8 mouse cellular contexts compared by ENCODE assay signal in genomic region chr13:74462318-74462698, GRCm38 (mm10). TPM values are rescaled to one million over a fixed set of nuclear protein-coding genes. Genes with fewer than 3 reads are reported as not detected.
DNase-seq lines count a peak whose midpoint lies in the region; ATAC-seq and TF ChIP-seq lines count a peak whose summit lies in the region.
"Not testable (repeated sequence)": the region's sequence is repeated elsewhere in the genome, so short reads cannot be mapped to it uniquely, and the experiment has no call there.

No protein-coding gene starts in this region.

- DNase-seq in ES-E14 (ENCODE audit: low read depth, low spot score); embryonic facial prominence, embryonic 11.5 days (ENCODE audit: low spot score); forebrain, postnatal 0 days; liver, embryonic 14.5 days (ENCODE audit: low read depth in 3 of 3, low spot score in 3 of 3): not testable (repeated sequence)
- peak; percentile 16 for DNase-seq in kidney, postnatal 10 days

- H3K4me1 ChIP-seq in ES-E14 (ENCODE audit: control insufficient read depth in 2 of 2, insufficient read depth in 2 of 2, low read length in 2 of 2, poor library complexity in 1 of 2); embryonic facial prominence, embryonic 11.5 days (ENCODE audit: control insufficient read depth, insufficient read depth, low read length); forebrain, postnatal 0 days (ENCODE audit: insufficient read depth); hindbrain, embryonic 13.5 days (replicated peaks); liver, embryonic 14.5 days (replicated peaks; ENCODE audit: control insufficient read depth in 2 of 2, insufficient read depth in 2 of 2, low read length in 1 of 2); midbrain, embryonic 13.5 days (replicated peaks); small intestine, adult 2 months (ENCODE audit: control insufficient read depth, insufficient read depth, insufficient read length, low read length): not testable (repeated sequence)

- peak overlapping the region; percentile 62 for H3K27ac ChIP-seq in ES-E14 (ENCODE audit: insufficient read depth, low read depth, low read length, poor library complexity, severe bottlenecking)
- not testable (repeated sequence) for H3K27ac ChIP-seq in embryonic facial prominence, embryonic 11.5 days (replicated peaks; ENCODE audit: low read depth, low read length); forebrain, postnatal 0 days (ENCODE audit: low read depth, low read length); midbrain, embryonic 13.5 days
- H3K27ac ChIP-seq in hindbrain, embryonic 13.5 days = peak overlapping the region; percentile 93
- peak overlapping the region; percentile 82; the same call in 1 of the 2 replicates for H3K27ac ChIP-seq in liver, embryonic 14.5 days
- peak overlapping the region; percentile 19; the same call in 1 of the 2 replicates for H3K27ac ChIP-seq in small intestine, adult 2 months (ENCODE audit: insufficient read depth, low read depth, low read length)

- H3K36me3 ChIP-seq in ES-E14 (ENCODE audit: control insufficient read depth, insufficient read depth, low read length, poor library complexity, severe bottlenecking); embryonic facial prominence, embryonic 11.5 days (replicated peaks; ENCODE audit: control insufficient read depth, insufficient read depth, low read depth, low read length); forebrain, postnatal 0 days (ENCODE audit: insufficient read depth); hindbrain, embryonic 13.5 days; liver, embryonic 14.5 days (replicated peaks; ENCODE audit: control insufficient read depth, insufficient read depth, low read depth); midbrain, embryonic 13.5 days; small intestine, adult 2 months (ENCODE audit: control insufficient read depth, insufficient read depth, low read length): not testable (repeated sequence)

- in situ Hi-C loops in ES-E14 (cut with MboI; ENCODE audit: low sequenced_read_pairs in 2 of 2, unreplicated experiment in 2 of 2) = not testable (repeated sequence)

- H3K4me2 ChIP-seq in embryonic facial prominence, embryonic 11.5 days (ENCODE audit: low read depth, low read length) = peak overlapping the region; percentile 14
- peak overlapping the region; percentile 78 for H3K4me2 ChIP-seq in forebrain, postnatal 0 days (ENCODE audit: low read depth)
- peak overlapping the region; percentile 78 for H3K4me2 ChIP-seq in hindbrain, embryonic 13.5 days
- H3K4me2 ChIP-seq in liver, embryonic 14.5 days (ENCODE audit: low read depth) = peak overlapping the region; percentile 86
- peak overlapping the region; percentile 76 for H3K4me2 ChIP-seq in midbrain, embryonic 13.5 days (replicated peaks)

- TF ChIP-seq CTCF in forebrain, postnatal 0 days (IDR thresholded peaks at IDR 0.05; ENCODE audit: low read depth); liver, embryonic 14.5 days (IDR thresholded peaks at IDR 0.05; ENCODE audit: low read depth); small intestine, adult 2 months (IDR thresholded peaks at IDR 0.05; ENCODE audit: extremely low read depth, insufficient read length, insufficient replicate concordance, low read depth, low read length): not testable (repeated sequence)

- TF ChIP-seq POLR2A in small intestine, adult 2 months (IDR thresholded peaks at IDR 0.05; ENCODE audit: low read depth, low read length) = not testable (repeated sequence)

- H3K4me3 ChIP-seq in ES-E14 (ENCODE audit: insufficient read depth in 1 of 2, low read depth in 1 of 2, low read length in 2 of 2, poor library complexity in 1 of 2, severe bottlenecking in 1 of 2) = peak overlapping the region; percentile 79
- H3K4me3 ChIP-seq in embryonic facial prominence, embryonic 11.5 days (ENCODE audit: low read depth, low read length) = peak overlapping the region; percentile 52
- H3K4me3 ChIP-seq in forebrain, postnatal 0 days (ENCODE audit: low read depth, low read length) = peak overlapping the region; percentile 48
- H3K4me3 ChIP-seq in hindbrain, embryonic 13.5 days = peak overlapping the region; percentile 60
- peak overlapping the region; percentile 67 to 98 for H3K4me3 ChIP-seq in liver, embryonic 14.5 days (ENCODE audit: insufficient read depth in 1 of 2, low read depth in 2 of 2, low read length in 2 of 2)
- H3K4me3 ChIP-seq in midbrain, embryonic 13.5 days (replicated peaks) = peak overlapping the region; percentile 63
- H3K4me3 ChIP-seq in small intestine, adult 2 months (ENCODE audit: low read depth, low read length) = peak overlapping the region; percentile 72

- peak overlapping the region; percentile 83 for H3K9ac ChIP-seq in ES-E14 (ENCODE audit: insufficient read depth, low read depth, low read length, poor library complexity, severe bottlenecking)
- H3K9ac ChIP-seq in embryonic facial prominence, embryonic 11.5 days (replicated peaks; ENCODE audit: low read length) = peak overlapping the region; percentile 76
- peak overlapping the region; percentile 65; the same call in 1 of the 2 replicates for H3K9ac ChIP-seq in forebrain, postnatal 0 days
- peak overlapping the region; percentile 80 for H3K9ac ChIP-seq in hindbrain, embryonic 13.5 days
- H3K9ac ChIP-seq in liver, embryonic 14.5 days (replicated peaks) = peak overlapping the region; percentile 70
- H3K9ac ChIP-seq in midbrain, embryonic 13.5 days (replicated peaks) = peak overlapping the region; percentile 77

- not testable (repeated sequence) for H3K9me3 ChIP-seq in ES-E14 (ENCODE audit: control insufficient read depth, insufficient read depth, low read depth, low read length); embryonic facial prominence, embryonic 11.5 days (replicated peaks; ENCODE audit: control insufficient read depth, low read length); forebrain, postnatal 0 days (ENCODE audit: low read length); hindbrain, embryonic 13.5 days; liver, embryonic 14.5 days (ENCODE audit: control insufficient read depth, low read length); midbrain, embryonic 13.5 days

- not testable (repeated sequence) for ATAC-seq in embryonic facial prominence, embryonic 11.5 days (replicated peaks; ENCODE audit: insufficient number of reproducible peaks, low FRiP score, low TSS enrichment, low read depth); forebrain, postnatal 0 days; hindbrain, embryonic 13.5 days (ENCODE audit: low FRiP score); midbrain, embryonic 13.5 days
- peak; percentile 44 for ATAC-seq in liver, embryonic 14.5 days (ENCODE audit: insufficient read depth)

- H3K27me3 ChIP-seq in embryonic facial prominence, embryonic 11.5 days (ENCODE audit: control insufficient read depth, insufficient read depth, low read length); forebrain, postnatal 0 days (ENCODE audit: insufficient read depth, low read length); hindbrain, embryonic 13.5 days; liver, embryonic 14.5 days (ENCODE audit: control insufficient read depth, insufficient read depth, low read length); midbrain, embryonic 13.5 days; small intestine, adult 2 months (ENCODE audit: control insufficient read depth, insufficient read depth, low read length): not testable (repeated sequence)

- TF ChIP-seq EP300 in liver, embryonic 14.5 days (IDR thresholded peaks at IDR 0.05; ENCODE audit: low read depth) = not testable (repeated sequence)

- WGBS in embryonic facial prominence, embryonic 11.5 days = 3% methylated on average over 7 of the region's 7 CpGs
- 2% methylated on average over 7 of the region's 7 CpGs for WGBS in forebrain, postnatal 0 days
- WGBS in hindbrain, embryonic 13.5 days = 5% methylated on average over 7 of the region's 7 CpGs
- WGBS in liver, embryonic 14.5 days (ENCODE audit: insufficient replicate concordance) = 5% methylated on average over 7 of the region's 7 CpGs
- 4% methylated on average over 7 of the region's 7 CpGs for WGBS in midbrain, embryonic 13.5 days
- WGBS in small intestine, adult 2 months = 2% methylated on average over 7 of the region's 7 CpGs

RNA-seq across cellular contexts. Expression of gene Zfp825, which starts 31.5 kb away (rescaled TPM):
- 10.1 and 11.6 TPM in 2 replicates for total RNA-seq in ES-E14 (2012; rRNA removed)
- polyA plus RNA-seq in embryonic facial prominence, embryonic 11.5 days (2014; fragmentation: Nextera tagmentation; extraction: Ambion mirVana) = 23.3 and 25.6 TPM in 2 replicates
- total RNA-seq in forebrain, postnatal 0 days (2014; rRNA removed) = 7.0 and 13.5 TPM in 2 replicates
- 7.8 and 10.8 TPM in 2 replicates for polyA plus RNA-seq in forebrain, postnatal 0 days (2015; fragmentation: Nextera tagmentation; extraction: Ambion mirVana)
- 17.3 and 17.8 TPM in 2 replicates for polyA plus RNA-seq in hindbrain, embryonic 13.5 days (2015; fragmentation: Nextera tagmentation; extraction: Ambion mirVana)
- 1.7 and 3.5 TPM in 2 replicates for polyA plus RNA-seq in liver, embryonic 14.5 days (2012; rRNA removed)
- polyA plus RNA-seq in liver, embryonic 14.5 days (2014; fragmentation: Nextera tagmentation; extraction: Ambion mirVana) = 7.8 and 8.0 TPM in 2 replicates
- polyA plus RNA-seq in midbrain, embryonic 13.5 days (2015; fragmentation: Nextera tagmentation; extraction: Ambion mirVana) = 21.4 and 22.2 TPM in 2 replicates
- 0.10 and 0.18 TPM in 2 replicates for polyA plus RNA-seq in small intestine, adult 2 months (2012; rRNA removed)

Comparison
In these comparisons a context has a peak if more than half of its experiments do, and no peak if none do; other contexts are left out.
1. H3K4me2 ChIP-seq: peak in every context shown above with its lines; median percentile 86 in liver, embryonic 14.5 days; 78 in forebrain, postnatal 0 days; 78 in hindbrain, embryonic 13.5 days; 76 in midbrain, embryonic 13.5 days; 14 in embryonic facial prominence, embryonic 11.5 days.